Mouse (Mus musculus) limb, embryonic 14.5 days (tissue): ENCODE data around the gene Hist1h2bg. TPM values are rescaled to one million over a fixed set of nuclear protein-coding genes. Genes with fewer than 3 reads are reported as not detected.
"Not testable (repeated sequence)": the region's sequence is repeated elsewhere in the genome, so short reads cannot be mapped to it uniquely, and the experiment has no call there.

Experiments
- ATAC-seq: fragments of 200-750 bp; cut with Nextera tagmentation; 2 replicates; pipeline ENCODE4 v1.8.0; 2017; ENCODE audit warnings: low read depth, moderate number of reproducible peaks, moderate TSS enrichment; ENCODE audit not compliant: low FRiP score
- DNase-seq: peaks from one replicate; pipeline ENCODE4 v3.0.0-alpha.2; 2015; ENCODE audit warnings: low spot score
- H3K27ac ChIP-seq: fragments of 300-500 bp; sonication (generic); replicated peaks from 2 replicates; pipeline ENCODE4 v1.5.1; 2014; ENCODE audit warnings: low read depth, mild to moderate bottlenecking, low read length, moderate library complexity, mixed read lengths
- H3K27me3 ChIP-seq: fragments of 300-500 bp; sonication (generic); 2 replicates; pipeline ENCODE4 v1.6.1; 2014; ENCODE audit warnings: low read length, mixed read lengths; ENCODE audit not compliant: control insufficient read depth, insufficient read depth
- H3K36me3 ChIP-seq: fragments of 300-500 bp; sonication (generic); 2 replicates; pipeline ENCODE4 v1.6.1; 2014; ENCODE audit warnings: mild to moderate bottlenecking, low read length, moderate library complexity, mixed read lengths; ENCODE audit not compliant: control insufficient read depth, insufficient read depth
- H3K4me1 ChIP-seq: fragments of 300-500 bp; sonication (generic); 2 replicates; pipeline ENCODE4 v1.6.1; 2014; ENCODE audit warnings: antibody characterized with exemption, low read length, mixed read lengths; ENCODE audit not compliant: control insufficient read depth, insufficient read depth
- H3K4me2 ChIP-seq: fragments of 300-500 bp; sonication (generic); replicated peaks from 2 replicates; pipeline ENCODE4 v1.6.1; 2014; ENCODE audit warnings: low read depth, mild to moderate bottlenecking, low read length, moderate library complexity; ENCODE audit not compliant: severe bottlenecking
- H3K4me3 ChIP-seq: fragments of 300-500 bp; sonication (generic); replicated peaks from 2 replicates; pipeline ENCODE4 v1.5.1; 2014; ENCODE audit warnings: low read length
- H3K9ac ChIP-seq: fragments of 300-500 bp; sonication (generic); 2 replicates; pipeline ENCODE4 v1.6.1; 2014; ENCODE audit warnings: mild to moderate bottlenecking, low read depth, low read length, moderate library complexity; ENCODE audit not compliant: severe bottlenecking
- H3K9me3 ChIP-seq: fragments of 300-500 bp; sonication (generic); 2 replicates; pipeline ENCODE4 v1.6.1; 2016; ENCODE audit warnings: low read length; ENCODE audit not compliant: control insufficient read depth
- POLR2A ChIP-seq: fragments of 200-500 bp; IDR thresholded peaks from 2 replicates; pipeline ENCODE4 v1.8.0; 2012; ENCODE audit warnings: inconsistent platforms, mild to moderate bottlenecking, moderate library complexity, borderline replicate concordance; ENCODE audit not compliant: insufficient read depth, insufficient read length; ENCODE audit errors: extremely low read depth
- WGBS: fragments of 180-500 bp; shearing (Covaris S2); extraction: QIAGEN DNeasy Blood & Tissue Kit; methylation state at CpG from one replicate; pipeline ENCODE4 v1.1.7; 2014; 5-methylcytosine and 5-hydroxymethylcytosine counted together
- polyA plus RNA-seq, 2 experiments: library from polyadenylated mRNA; depleted of rRNA in 1 of 2; stranded (reverse) in 1 of 2; unstranded in 1 of 2; fragments of >200 nt; fragmentation: Nextera tagmentation in 1 of 2; extraction: Ambion mirVana in 1 of 2; gene quantifications; 2 replicates each; pipeline versions ENCODE4 v1.2.1 to v1.2.3; 2012 to 2014

The Hist1h2bg gene
- polyA plus RNA-seq, 2 experiments: 6.9 to 38.9 TPM

- 34% methylated on average over 2 of the region's 2 CpGs for WGBS
- Histone ChIP-seq H3K36me3 (no peaks in the 10 kb centered on the region), H3K4me3 (peak overlapping the region; percentile 40), H3K9me3 (no peaks in the 10 kb centered on the region), H3K4me1 (peaks cover 21% of the 10 kb centered on the region), H3K27me3 (no peaks in the 10 kb centered on the region), H3K4me2 (peak overlapping the region; percentile 56), H3K9ac (peak overlapping the region; percentile 57), H3K27ac (peak overlapping the region; percentile 93)
- no peak for DNase-seq
- no peak for ATAC-seq
- TF ChIP-seq POLR2A: no peak
Measured at GRCm38 (mm10) chr13:23572218-23573033, 1.2 kb downstream of the Hist1h2bg start.

GRCm38 (mm10) chr13:23573034-23573897 is 2.1 kb downstream of the Hist1h2bg start:
- not testable (repeated sequence) for DNase-seq
- 7% methylated on average over 18 of the region's 20 CpGs for WGBS

GRCm38 (mm10) chr13:23573898-23574524 is 2.8 kb downstream of the Hist1h2bg start, which contains the start of the genes Hist1h2bf and Hist1h2ad:
Gene Hist1h2bf (minus strand): TSS chr13:23574196.
Gene Hist1h2ad (plus strand): TSS chr13:23574381.
- not testable (repeated sequence) for H3K36me3 ChIP-seq, H3K9me3 ChIP-seq, H3K27me3 ChIP-seq
- Histone ChIP-seq H3K4me3 (peak within 1 kb of the TSS; percentile 40), H3K4me1 (peaks cover 21% of the 10 kb centered on the region), H3K9ac (peak within 1 kb of the TSS; percentile 58), H3K27ac (peak within 1 kb of the TSS; percentile 93), H3K4me2 (peak within 1 kb of the TSS; percentile 63)
- ATAC-seq: peak; percentile 87
- DNase-seq: peak; percentile 100
- peak; percentile 31; the same call in 1 of the 2 replicates for TF ChIP-seq POLR2A
- WGBS: 0% methylated on average over 29 of the region's 42 CpGs

More at GRCm38 (mm10) chr13:23573034-23573897, 2.1 kb downstream of the Hist1h2bg start:
- H3K9me3 ChIP-seq, ATAC-seq, H3K36me3 ChIP-seq, H3K27me3 ChIP-seq: not testable (repeated sequence)
- Histone ChIP-seq H3K4me1 (peaks cover 21% of the 10 kb centered on the region), H3K4me3 (peak overlapping the region; percentile 40), H3K27ac (peak overlapping the region; percentile 93), H3K9ac (peak overlapping the region; percentile 57), H3K4me2 (peak overlapping the region; percentile 56)

- H3K36me3 ChIP-seq, DNase-seq, ATAC-seq, H3K9me3 ChIP-seq, H3K27me3 ChIP-seq: not testable (repeated sequence)
- 0 out of 2 replicates have a peak, but pooled peaks have one; percentile 55 for TF ChIP-seq POLR2A
- Histone ChIP-seq H3K4me2 (peak overlapping the region; percentile 63), H3K9ac (peak overlapping the region; percentile 58), H3K4me1 (peaks cover 21% of the 10 kb centered on the region), H3K27ac (peak overlapping the region; percentile 93), H3K4me3 (peak overlapping the region; percentile 40)
- under 1% methylated on average over 5 of the region's 39 CpGs for WGBS
Measured at GRCm38 (mm10) chr13:23574546-23575170, 3.5 kb downstream of the Hist1h2bg start.
